Mouse (Mus musculus): ENCODE results near the gene Fndc10.
"Not testable (repeated sequence)": the region's sequence is repeated elsewhere in the genome, so short reads cannot be mapped to it uniquely, and the experiment has no call there.

Gene Fndc10

DNA sequence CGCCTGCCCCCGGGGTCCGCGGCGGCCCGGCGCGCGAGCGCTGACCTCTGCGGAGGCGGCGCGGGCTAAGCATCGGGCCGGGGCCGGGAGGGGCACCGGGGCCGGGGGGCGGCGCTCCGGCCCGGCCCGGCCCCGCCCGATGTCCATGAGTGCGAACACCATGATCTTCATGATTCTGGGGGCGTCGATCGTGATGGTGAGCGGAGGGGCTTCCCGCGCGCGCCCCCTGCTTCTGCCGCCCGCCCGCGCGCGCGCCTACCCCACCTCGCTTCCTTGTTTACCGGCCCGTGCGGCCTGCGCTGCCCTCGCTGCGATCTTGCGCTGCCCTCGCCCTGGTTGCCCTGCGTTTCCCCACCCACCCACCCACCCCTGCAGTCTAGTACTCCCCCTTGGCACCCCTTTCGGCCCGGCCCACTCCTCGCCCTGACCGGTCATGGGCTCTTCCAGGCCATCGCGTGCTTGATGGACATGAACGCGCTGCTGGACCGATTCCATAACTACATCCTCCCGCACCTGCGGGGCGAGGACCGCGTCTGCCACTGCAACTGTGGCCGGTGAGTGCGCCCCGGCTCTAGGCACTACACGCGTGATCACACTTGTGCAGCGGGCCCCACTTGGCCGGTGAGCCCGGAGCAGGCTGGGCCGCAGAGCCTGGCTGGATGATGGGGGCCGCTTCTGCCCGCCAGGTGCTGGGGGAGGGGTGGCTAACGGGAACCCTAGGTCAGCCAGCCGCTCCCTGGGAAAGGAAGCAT lies 41.0 kb downstream of the Fndc10 start:
- DNase-seq (ENCODE audit: low spot score in 2 of 2), result peak; percentile 32 to 65

DNA sequence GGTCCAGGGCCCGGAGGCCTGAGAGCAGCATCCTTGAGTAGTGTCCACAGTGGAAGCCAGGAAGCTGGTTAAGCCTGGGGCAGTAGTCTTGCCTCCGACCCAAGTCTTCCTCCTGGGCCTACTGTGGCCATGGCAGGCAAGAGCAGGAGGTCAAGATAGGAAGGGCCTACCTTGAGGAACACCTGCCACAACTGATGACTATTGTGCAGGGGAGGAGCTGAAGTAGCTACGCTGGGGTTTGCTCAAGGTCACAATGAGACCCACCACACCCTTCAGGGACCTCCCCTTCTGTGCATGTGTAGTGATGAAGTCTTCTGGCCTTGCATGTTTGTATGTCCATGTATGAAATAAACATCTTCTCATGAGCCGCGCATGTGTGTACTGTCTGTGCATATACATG lies 41.6 kb downstream of the Fndc10 start:
- no peak for DNase-seq (ENCODE audit: low spot score in 2 of 2)

DNA sequence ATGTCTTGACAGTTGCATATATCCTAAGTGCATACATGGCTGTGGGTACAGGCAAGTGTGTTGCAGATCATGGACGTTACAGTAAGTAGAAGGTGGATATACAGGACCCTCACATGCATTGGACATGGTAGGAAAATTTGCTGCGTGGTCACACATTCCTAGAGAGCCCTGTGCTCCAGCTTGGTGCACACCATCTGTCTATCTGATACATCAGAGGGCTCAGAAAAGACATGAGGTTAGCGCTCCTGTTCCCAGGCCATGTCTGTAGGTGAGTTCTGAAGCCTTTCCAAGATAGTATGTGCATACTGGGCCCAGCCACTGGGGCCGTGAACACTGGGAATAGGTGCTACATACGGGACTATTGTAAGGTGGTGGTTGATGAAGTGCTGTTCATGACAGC lies 42.3 kb downstream of the Fndc10 start:
- no peak for DNase-seq (ENCODE audit: low spot score in 2 of 2)

DNA sequence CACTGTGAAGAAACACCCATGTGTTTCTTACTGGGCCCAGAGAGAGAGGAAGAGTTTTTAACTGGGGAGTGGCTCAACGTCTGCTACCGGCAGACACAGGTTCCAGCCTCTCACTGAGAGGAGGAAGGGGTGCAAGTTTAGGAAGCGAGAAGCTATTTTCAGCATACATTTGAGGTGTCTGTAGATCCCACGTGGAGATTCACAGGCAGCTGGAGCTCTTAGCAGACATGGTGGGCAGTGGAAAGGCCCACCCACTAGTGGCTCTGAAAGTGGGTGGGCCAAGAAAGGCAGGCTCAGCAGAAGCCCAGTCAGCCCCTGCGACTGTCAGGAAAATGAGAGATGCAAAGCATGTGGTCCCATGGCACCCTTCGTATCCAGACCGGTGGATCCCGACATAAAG lies 44.1 kb downstream of the Fndc10 start:
- DNase-seq (ENCODE audit: low spot score in 2 of 2), result no peak

DNA sequence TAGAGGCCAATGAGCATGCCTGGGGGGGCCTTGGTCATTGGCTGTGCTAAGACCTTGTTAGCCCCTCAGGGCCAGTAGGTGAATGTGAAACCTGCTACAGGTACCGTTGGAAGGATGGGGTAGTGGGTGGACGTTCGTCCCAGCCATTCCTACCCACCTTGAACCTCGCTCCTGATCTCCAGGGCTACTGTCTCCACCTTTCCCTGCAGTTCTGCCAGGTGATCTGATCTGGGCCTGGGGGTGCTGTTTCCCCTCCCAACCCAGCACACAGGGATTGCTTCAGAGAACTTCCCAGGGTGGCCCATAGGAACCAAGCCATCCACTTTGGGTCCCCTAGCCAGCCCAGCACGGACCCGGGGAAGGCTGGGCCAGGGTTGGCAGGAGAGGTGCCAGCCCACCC lies 45.0 kb downstream of the Fndc10 start:
- no peak for DNase-seq (ENCODE audit: low spot score in 2 of 2)

DNA sequence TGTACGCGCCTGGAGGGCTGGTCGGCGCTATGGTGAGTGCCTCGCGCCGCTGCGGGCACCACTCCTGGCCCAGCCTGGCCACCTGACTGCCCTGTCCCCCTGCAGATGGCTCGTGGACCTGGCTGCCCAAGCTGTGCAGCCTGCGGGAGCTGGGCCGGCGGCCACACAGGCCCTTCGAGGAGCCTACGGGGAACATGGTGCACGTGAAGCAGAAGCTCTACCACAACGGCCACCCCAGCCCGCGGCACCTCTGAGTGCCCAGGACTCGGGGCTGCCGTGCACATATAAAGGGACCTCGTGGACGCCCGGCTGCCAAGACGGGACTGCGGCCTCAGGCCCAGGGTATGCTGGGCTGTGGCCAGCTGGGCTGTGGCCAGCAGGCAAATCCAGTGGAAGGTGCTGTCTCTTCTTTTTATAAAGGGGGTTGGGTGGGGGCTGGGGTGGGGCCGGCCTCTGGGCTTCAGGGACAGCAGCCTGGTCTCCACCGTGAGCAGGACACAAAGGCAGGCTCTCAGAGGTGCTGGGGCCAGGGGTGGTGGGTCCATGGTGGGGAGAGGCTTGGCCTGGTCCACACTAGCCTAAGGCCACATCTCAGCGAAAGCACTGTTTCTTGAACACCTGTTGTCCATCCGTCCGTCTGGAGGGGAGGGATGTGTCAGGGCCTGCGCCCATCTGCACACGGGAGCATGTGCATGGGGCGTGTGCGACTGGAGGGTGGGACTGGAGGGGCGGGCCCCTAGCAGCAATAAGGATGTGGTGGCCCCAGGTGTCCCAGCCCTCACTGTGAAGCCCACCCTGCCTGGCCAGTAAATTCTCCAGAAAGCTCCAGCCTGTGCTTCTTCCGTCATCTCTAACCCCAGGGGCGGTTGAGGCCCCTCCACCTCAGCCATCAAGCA lies 45.8 kb downstream of the Fndc10 start:
- peak in 1 of 2 experiments; percentile 11 for DNase-seq (ENCODE audit: low spot score in 2 of 2)

DNA sequence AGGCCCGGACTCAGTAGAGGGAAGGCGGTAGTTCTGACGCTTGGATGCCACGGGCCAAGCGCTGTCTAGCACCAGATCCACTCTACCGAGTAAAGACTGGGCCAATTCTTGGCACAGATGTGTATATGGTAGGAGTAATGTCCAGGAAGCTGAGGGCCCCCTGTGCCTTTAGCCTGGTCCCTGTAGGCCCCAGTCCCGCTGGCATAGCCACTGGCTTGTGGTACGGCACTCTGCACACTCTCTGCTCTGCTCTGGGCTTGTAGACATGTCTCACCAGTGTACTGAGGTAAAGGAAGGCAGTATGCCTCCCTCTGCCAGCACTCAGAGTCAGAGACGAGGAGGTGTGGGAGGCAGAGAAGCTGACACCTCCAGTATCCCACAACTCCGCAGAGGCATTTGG lies 46.5 kb downstream of the Fndc10 start:
- DNase-seq (ENCODE audit: low spot score in 2 of 2), result not testable (repeated sequence)

DNA sequence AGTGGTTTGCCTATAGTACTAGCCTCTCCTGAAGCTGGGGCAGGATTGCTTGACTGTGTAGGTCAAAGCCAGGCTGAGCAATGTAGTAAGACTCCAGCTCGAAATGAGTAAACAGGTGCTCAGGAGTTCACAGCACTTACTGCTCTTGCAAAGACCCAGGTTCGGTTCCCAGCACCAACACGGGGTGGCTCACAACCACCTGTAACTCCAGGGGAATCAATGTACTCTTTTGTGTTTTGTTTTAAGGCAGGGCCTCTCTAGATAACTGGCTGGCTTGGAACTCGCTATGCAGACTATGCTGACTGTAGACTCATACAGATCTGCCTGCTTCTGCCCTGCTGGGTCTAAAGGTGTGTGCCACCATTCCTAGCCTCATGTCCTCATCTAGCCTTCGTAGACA lies 48.5 kb downstream of the Fndc10 start:
- no peak for DNase-seq (ENCODE audit: low spot score in 2 of 2)

DNA sequence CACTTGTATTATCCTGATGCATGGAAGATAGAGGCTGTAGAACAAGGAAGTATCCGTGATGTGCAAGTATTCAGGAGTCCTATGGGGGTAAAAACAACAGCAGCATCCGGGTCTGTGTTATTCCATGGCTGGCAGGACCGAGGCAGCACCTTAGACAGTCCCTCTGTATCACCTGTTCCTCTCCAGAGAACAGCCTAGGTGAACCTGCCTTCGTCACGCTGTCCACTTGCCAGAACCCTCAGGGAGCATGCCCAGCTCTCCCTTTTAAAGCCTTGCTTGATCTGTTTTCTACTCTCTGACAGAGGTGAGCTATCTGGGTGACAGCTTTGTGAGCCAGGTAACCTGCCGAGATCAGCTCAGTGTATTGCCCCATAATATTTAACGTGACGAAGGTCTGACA lies 50.3 kb downstream of the Fndc10 start:
- no peak for DNase-seq (ENCODE audit: low spot score in 2 of 2)

DNA sequence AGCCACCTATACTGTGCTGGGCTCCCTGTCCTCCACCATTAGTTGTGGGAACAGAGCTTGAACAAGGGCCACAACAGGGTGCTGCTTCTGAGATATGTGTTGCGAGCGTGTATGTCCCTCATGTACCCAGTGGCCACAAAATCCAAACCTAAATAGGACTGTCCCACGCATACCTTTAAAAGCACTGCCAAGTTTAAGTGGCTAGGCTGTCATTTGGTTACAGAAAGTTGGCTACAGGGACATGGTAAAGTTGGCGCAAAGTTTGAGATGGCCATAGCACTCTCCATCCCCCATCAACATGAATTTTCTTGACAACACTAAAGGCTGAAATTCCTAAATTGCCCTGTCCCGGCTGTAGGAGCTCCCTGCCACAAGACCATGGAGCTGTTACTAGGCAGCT lies 51.0 kb downstream of the Fndc10 start:
- no peak for DNase-seq (ENCODE audit: low spot score in 2 of 2)

Data from heart, adult 9 months (tissue).